Mouse (Mus musculus) cerebellum, postnatal 36 days (tissue): ENCODE measurements at regions not wholly inside any gene's neighbourhood (a gene's known extent, or its start where the extent isn't known, plus 50 kb on each side); places are given as distances from the start of the nearest gene placed in this dataset.

Experiments used
- DNase-seq, 2 experiments: peaks; one replicate each; pipeline ENCODE4 v3.0.0; 2021 to 2022; ENCODE audit warnings: mixed read lengths in 2 of 2

DNA sequence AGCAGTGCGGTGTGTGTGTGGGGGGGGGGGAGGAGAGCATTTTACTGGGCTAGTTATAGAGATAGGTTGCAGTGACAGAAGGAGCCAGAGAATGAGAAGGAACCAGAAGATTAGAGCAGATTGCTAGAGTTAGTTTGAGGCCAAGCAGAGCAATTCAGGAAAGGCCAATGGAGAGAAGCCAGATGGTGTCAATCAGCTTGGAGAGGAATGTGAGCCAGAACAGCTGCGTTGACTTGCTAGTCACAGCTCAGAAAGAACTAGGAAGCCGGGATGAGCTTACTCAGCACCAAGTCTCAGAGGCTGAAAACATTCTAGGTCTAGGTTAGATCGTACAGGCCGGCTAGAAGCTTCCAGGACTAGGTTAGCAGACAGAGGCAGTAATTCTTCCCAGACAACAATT lies 140.6 kb downstream of the Sp3 start:
- DNase-seq, result no peak

DNA sequence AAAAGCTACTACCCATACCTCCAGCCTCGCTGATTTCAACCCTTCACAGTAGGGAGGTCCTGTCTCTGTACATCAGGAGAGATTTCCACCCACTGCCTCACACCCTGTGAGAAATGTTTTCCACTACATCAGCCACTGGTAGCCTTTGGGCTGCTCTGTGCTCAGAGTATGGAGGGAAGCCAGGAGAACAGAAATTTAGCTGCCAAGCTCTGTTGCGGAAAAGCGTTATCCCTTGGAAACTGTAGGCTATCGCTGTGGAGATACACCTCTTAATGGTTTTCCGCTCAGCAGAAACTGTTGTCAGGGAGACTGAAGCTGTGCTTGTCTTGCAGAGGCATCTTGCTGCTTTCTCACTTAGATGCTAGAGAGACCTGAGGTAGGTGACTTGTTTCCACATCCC lies 138.9 kb downstream of the Sp3 start:
- no peak for DNase-seq

GRCm38 (mm10) chr2:72843610-72844009 lies 136.6 kb downstream of the Sp3 start:
- DNase-seq, result no peak

DNA sequence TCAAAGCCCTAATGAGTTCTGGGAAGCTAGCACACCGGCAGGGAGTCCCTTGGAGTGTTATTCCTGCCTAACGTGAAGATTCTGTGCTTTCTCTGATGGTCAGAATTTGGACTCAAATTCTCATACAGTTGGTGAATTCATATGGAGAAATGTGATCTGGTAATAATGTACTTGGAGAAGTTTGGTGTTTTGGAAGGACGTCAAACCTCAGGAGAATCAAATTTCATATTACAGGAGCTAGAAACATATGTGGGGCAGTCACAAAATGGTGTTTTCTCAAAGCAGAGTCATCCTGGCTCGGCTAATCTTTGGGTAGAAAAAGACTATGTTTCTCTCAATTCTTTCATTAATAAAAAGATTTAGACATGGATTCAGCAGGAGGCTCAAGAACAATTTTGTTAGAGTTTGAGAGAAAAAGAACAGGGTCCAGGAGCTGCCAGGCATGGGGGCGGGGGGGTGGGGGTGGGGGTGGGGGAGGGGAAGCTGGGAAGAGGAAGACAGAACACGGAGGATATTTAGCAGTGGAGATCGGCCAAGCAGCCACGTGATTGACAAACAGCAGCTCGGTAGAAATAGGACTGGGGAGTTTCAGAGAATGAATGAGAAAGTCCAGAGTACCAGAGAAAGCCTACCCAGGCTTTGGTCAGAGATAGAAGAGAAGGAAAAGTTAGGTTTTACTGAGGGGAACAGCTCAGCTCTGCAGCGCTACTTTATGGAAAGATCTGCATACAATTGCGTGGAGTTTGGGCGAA lies 130.6 kb downstream of the Sp3 start:
- no peak for DNase-seq

- no peak for DNase-seq
Measured at GRCm38 (mm10) chr2:72852509-72852908, 127.7 kb downstream of the Sp3 start.

- DNase-seq, result no peak
Measured at GRCm38 (mm10) chr2:72855276-72855970, 124.8 kb downstream of the Sp3 start.

DNA sequence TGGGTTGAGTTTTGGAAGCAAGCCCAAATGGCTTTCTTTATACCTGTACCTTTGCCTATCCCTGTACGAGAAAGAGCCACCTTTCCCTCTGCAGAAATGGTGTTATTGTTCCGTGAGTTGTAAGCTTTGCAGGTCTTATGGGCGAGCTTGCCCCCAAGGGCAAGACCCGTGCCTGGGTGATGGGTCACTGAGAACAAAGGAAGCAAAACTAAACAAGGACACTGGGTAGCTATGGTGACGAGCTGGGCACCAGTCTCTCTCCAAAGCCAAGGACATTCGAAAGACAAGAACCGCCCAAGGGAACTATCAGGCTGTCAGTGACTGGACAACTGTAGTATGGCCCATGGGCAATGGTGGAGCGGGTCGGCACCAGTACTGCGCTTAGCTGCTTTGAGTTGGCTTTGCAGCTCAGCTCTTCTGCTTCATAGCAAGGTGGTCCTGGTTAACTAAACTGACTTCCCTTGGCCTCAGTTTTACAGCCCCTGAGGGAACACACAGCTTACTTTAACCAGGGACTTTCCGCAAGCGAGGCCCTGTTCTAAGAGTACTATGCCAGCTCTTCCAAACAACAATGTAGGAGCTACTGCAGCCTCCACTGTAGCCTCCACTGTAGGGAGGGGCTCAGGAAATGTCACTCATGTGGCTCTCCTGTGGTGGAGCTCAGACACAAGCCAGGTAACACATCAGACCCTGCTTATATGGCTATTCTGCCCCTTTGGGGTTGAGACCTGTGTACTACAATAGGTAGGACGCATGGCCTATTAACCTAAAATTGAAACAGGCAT lies 124.1 kb downstream of the Sp3 start:
- no peak for DNase-seq

DNA sequence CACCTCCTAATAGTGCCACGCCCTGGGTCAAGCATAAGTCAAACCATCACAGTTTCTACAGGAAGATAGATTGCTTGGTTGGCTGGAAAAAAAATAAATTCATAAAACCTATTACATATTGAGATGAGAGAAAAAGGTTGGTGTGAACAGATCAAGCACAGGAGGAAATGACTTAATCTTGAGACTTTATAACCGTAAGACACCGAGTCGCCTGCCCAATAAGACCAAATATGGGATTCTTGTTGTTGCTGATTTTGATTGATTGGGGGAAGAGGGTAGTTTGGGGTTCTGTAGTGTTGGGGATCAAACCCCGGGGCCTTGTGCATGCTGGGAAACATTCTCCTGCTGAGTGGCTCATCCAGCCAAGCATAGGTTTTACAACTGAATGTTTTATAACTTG lies 122.9 kb downstream of the Sp3 start:
- no peak for DNase-seq

DNA sequence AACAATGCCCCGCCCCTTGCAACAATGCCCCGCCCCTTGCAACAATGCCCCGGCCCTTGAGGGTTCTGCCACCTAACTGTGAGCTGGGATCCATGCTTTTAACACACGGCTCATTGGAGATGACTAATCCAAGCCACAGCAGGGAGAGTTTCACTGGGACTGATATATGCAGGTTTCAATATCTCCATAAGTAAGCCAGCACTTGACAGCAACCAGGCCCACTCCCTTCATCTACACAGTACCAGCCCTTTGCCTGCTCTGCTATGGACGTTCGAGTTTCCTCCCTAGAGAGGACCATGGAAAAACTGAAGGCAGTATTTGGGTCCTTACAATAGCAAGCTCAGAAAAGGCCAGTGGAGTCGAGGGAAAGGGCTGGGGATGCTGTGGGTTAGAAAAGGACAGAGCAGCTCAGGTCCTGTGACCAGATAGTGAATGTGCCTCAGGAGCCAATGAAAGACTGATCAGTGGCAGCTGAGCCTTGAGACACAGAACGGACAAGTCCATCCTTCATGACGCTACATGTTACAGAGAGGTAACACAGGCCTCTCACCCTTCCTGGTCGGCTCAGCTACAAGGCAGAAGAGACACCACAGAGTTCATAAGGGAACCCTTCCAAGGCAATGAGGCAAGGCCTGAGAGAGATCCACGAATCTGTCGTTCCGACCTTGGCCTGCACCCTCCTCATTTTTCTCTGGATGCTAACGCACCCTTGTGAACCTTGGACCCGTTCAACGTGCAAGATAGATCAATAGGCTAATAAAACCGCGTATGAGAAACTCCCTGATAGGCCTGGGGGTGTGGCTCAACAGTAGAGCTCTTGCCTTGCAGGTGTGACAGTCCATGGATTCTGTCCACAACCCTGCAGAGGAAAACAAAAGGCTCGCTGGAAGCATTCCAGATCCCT lies 114.5 kb downstream of the Sp3 start:
- DNase-seq, result no peak

DNA sequence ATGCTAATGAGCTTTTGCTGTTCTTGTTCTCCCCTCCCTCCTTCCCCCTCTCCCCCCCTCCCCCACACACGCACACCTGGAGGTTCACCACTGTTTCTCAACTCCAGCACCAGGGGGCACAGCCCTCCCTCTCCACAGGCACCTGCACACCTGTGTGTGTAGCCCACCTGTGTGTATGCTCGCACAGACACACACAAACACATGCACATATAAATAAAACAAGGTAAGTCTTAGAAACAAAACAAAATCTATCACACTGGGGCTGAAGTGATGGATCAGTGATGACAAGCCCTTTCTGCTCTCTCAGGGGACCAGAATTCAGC lies 113.9 kb downstream of the Sp3 start:
- DNase-seq, result no peak

DNA sequence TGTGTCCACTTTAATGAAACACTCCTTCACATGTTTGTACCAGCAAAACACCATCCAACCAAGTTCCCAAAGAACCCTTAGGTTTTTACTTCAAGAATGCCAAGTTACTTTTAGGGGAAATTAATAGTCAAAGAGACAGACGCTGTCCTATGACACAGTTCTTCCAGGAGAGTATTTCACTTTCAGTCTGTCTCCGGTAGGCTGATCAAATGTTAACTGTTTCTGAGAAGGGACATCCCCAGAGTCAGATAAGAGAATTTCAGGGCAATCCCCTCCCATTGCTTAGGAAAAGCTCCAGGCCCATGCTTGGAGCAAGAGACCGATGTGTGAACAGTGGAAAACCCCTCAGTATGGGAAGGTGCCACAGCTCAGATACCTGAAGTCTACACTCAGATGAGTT lies 112.1 kb downstream of the Sp3 start:
- no peak for DNase-seq

- DNase-seq, result no peak
Measured at GRCm38 (mm10) chr2:72871836-72872235, 108.4 kb downstream of the Sp3 start.

GRCm38 (mm10) chr2:72873948-72874347 lies 106.3 kb downstream of the Sp3 start:
- DNase-seq, result no peak

- no peak for DNase-seq
Measured at GRCm38 (mm10) chr2:72874533-72874932, 105.7 kb downstream of the Sp3 start.

- DNase-seq, result no peak
Measured at GRCm38 (mm10) chr2:72875677-72876076, 104.6 kb downstream of the Sp3 start.

GRCm38 (mm10) chr2:72880016-72880415 lies 100.2 kb downstream of the Sp3 start:
- DNase-seq, result no peak

DNA sequence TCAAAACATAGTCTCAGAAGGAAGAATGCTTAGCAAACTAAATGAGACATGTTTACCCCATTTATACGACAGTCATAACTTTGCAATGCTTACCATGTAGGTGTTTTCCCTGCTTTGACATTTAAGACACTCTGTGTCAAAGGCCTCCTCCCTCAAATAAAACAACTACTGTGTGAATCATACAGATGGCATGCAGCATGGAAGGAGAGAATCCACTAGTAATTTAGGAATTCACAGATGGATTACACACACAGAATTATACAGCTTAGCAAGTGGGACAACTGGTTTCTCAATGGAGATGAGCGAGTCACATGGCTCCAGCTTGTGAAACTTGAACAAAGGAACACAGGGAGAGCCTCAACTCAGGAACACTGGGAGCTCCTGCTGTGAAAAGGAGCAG lies 98.7 kb downstream of the Sp3 start:
- DNase-seq, result no peak

DNA sequence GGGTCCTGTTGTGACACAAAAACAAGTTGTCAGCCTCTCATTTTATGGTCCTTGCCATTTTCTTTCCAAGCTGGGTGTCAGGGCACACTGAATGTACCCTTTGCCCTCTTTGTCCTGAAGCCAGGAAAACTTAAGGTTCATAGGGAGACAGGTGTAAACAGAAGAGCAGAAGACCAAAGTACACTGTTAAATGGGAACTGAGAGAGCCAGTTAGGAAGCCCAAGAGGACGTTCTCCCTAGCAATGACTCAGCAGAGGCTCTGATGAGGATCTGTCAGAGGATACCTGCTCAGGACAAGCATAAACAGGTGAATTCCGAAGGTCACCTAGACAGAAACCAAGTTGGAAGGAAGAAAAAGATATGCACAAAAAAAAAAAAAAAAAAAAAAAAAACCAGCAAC lies 94.0 kb downstream of the Sp3 start:
- DNase-seq, result no peak
